Mouse (Mus musculus) Muller cell, postnatal 12 days (primary cell): ENCODE data around the gene Sema4b.

Experiments
- DNase-seq: peaks from one replicate; pipeline ENCODE4 v3.0.0-alpha.2; 2015; ENCODE audit errors: inconsistent ontology term

The Sema4b gene

DNA sequence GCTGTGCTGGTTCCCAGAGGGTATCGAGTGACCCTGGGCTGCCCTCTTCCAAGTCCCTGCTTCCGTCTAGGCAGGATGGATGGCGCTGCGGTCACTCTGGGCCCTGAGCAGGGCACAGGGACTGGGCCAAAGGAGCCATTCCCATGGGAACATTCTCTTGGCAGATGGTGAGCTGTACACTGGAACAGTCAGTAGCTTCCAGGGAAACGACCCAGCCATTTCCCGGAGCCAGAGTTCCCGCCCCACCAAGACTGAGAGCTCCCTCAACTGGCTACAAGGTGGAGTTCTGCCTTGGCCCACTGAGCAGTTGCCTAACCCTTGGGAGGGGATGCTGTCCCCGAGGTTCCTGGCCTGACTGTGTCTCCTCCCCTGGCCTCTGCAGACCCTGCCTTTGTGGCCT lies 29.9 kb downstream of the Sema4b start:
- peak; percentile 34 for DNase-seq

DNA sequence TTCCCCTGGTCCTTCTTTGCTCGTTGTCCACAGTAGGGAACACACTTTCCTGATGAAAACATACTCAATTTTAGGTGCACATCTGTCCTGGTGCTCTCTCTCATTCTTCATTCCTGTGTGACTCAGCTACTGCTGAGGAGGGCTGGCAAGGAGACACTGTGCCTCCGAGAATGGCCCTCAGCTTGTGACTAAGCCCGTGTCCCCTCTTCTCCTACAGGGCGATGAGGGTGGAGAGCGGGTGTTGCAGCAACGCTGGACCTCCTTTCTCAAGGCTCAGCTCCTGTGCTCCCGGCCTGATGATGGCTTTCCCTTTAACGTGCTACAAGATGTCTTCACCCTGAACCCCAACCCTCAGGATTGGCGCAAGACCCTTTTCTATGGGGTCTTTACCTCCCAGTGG lies 32.0 kb downstream of the Sema4b start:
- no peak for DNase-seq

DNA sequence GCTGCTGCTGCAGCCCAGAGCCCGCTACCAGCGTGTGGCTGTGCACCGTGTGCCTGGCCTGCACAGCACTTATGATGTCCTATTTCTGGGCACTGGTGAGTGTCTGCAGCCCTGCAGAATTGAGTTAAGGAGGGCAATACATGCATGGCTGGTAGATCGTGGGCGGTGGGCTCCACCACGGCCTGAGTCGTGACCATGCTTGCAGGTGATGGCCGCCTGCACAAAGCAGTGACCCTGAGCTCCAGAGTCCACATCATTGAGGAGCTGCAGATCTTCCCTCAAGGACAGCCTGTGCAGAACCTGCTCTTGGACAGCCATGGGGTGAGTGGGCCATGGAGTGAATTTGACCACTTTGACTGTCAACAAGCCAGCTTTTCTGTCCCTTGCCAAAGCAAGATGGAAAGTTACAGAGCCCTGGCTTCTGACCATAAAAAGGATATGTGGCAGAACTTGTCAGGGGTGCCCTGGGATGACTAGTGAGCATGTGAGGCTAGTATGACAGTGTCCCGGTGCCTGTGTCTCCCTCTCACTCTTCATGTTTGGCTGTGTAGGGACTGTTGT lies 33.7 kb downstream of the Sema4b start:
- DNase-seq = no peak

DNA sequence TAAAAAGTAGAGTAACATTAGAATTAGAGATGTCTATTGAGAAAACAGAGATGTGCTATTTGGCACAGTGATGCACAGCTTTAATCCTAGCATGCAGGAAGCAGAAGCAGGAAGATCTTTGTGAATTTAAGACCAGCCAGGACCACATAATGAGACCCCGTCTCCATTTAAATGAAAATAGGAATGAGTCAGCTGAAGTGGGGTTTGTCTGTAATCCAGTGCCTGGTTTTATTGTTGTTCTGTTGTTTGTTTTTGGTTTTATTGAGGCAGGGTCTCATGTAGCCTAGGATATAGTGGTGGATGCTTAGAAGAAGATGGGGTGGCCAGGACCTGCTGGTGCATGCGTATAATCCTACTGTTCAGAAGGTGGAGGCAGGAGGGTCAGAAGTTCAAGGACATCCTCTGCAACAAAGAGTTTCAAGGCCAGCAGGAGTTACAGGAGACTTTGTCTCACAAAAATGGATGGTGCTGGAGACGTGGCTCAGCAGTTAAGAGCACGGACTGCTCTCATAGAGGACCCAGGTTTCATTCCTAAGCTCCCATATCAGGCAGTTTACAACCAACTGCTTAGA lies 34.6 kb downstream of the Sema4b start:
- no peak for DNase-seq

DNA sequence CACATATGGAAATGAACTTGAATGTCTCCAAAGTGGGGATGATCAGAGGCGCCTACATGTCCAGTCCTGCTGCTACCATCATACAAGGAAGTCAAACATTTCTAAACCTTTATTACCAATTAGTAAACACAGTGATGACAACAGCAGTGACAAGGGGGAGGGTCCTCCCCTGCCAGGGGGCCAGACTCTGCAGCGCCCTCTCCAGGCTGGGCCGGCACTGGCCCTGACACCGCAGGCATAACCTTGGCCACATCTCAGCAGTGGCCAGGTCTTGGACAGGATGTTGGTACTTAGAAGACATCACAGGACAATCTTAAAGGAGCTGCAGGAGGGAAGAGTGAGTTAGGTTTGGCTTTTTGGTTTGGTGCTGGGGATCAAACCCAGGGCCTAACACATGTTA lies 40.4 kb downstream of the Sema4b start:
- DNase-seq = no peak

DNA sequence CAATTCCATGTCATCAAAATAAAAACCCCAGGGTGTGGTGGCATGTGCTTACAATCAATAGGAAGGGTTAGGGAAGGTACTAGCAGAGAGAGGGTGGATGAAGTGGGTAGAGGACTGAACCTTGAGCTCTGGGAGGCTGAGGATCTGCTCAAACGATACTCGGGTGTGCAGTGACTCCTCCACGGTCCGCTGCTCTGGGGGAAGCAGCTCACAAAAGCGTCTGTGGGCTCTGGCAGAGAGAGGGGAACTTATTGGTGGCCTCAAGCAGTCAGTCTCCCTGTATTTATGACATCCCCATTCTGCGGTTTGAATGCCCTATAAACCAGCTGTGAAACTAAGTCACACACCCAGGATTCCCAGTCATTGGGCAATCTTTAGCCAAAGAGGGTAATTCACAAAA lies 43.6 kb downstream of the Sema4b start:
- DNase-seq = no peak

DNA sequence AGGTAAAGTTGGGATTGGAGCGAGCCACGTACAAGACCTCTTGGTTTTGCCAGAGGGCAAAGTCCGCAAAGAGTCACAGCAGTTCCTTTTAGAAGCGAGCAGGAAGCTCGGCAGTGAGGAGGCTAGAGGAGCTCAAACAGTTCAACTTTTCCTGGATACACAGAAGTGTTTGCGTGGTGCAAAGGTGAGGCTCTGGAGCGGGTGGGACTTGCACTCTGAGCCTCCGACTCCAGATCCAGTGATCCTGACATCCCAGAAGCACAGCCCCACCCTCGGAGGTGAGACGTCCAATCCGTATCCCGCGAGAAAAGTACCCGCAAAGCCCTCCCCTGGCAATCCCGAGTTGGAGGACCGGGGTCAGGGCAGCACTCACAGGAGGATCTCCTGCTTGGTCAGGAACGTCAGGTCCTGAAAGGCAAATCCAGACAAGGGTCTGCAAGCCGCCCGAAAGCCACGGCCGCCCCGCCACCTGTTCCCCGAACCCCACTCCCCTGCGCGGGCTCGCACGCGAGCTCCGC lies 45.4 kb downstream of the Sema4b start:
- no peak for DNase-seq

DNA sequence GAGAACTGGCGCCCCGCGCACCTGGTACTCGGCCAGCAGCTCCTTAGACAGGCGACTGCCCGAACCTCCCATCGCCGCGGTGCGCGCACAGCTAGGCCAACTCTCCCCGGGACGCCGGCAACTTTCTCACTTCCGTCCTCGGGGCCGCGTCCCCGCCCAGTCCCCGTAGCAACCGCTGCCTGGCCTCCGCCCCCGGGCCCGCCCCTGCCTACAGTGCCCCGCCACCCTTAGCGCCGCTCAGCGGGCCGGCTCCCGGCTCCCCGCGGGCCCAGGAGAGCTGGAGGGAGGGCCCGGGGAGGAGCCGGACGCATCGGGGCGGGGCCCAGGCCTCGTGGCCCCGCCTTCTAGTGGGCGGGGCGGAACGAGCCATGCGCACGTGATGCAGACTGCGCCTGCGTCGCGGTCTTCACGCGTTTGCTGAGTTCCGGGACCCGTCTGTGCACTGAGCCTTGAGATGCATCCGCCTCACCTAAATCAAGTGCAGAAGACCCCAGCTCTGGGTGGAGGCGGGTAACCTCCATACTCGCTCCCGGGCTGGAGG lies 45.9 kb downstream of the Sema4b start, which contains the start of the genes Cib1 and Gdpgp1:
Gene Cib1, minus strand, starts transcription at position 325 of the 541 bp plus-strand sequence.
Gene Gdpgp1, plus strand, starts transcription at position 377 of the 541 bp plus-strand sequence.
- peak; percentile 99 for DNase-seq

DNA sequence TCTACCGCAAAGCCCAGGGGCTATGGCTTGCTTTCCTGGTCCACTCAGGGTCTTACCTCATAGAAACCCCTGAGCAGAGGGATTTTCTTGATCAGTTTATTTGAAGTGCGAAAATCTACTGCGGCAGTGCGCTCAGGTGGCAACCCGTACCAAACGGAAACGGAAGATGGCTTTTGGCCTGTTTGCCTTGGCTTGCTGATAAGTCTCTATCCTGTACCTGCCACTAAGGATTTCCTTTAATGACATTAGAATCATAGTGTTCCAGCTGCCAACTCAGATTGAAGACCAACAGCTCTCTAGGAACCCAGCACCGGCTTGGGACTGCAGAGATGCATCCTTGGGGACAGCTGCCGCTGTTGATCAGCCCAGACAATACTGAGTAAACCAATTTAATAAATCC lies 47.2 kb downstream of the Sema4b start:
- no peak for DNase-seq

DNA sequence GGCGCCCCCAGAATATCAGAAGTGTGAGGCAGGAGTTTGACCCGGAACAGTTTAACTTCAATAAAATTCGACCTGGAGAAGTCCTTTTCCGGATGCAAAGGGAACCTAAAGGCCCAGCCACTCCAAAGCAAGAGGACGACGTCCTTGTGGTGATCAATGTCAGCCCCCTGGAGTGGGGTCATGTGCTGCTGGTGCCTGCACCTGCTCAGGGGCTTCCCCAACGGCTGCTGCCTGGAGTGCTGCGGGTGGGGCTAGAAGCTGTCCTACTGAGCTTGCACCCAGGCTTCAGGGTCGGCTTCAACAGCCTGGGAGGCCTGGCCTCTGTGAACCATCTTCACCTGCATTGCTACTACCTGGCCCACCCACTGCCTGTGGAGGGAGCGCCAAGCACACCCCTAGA lies 51.9 kb downstream of the Sema4b start:
- DNase-seq = no peak

DNA sequence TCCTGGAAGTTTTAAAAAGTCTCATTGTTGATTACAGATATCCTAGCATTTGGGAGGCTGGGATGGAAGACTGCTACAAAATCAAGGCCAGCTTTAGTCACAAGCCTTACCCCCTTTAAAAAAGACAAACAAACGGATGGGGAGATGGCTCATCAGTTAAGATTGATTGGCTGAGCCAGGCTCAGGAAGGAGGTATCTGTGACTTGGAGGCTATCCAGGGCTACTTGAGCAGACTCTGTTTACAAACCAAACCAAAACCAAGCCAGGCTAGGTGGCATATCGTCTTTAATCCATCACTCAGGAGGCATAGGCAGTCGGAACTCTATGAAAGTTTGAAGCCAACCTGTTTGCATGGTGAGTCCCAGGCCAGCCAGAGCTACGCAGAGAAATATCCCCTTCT lies 55.0 kb downstream of the Sema4b start:
- DNase-seq = no peak

DNA sequence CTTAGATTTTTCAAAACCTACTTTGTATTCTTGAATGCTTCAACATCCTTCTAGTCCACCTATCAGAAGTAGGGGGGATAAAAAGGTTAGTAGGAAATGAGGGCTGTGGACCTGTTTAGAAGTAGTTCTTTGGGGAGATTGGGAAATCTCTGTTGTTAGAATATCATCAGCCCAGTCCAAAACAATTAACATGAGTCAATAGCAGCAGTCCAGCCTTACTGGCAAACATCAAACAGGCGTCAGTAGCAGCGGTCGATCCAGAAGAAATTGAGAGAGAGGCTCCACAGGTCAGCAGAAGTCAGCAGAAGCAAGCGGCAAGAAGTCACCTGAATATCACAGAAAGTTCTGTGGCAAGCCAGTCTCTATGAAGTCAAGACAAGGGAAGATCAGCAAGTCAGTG lies 58.2 kb downstream of the Sema4b start:
- DNase-seq = no peak

DNA sequence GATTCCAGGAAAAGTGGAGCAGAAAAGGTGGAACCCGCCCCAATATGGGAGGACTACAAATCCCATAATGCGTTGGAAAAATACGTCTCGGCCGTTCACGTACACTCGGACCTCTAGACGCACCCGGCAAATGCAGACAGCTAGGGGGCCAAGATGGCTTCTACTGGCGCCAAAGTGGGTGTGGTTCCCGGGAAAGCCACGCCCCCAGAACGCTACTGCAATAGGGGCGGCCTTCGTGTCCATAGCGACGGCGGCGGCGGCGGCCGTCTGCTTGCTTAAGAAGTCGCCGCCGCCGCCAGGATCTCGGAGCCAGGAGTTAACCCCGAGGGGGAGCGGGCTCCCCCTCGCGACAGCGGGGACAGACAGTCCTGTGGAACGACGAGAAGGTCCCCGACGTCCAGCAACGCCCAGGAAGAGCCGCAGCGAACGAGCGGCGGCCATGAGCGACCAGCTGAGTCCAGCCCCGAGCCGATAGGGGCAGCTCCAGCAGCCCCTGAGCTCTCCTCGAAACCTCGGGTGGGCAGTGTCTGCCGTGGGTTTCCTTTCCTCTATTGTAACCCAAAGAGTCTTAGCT lies 59.6 kb downstream of the Sema4b start, which contains the start of gene Ttll13:
Gene Ttll13, plus strand, starts transcription at position 229 of the 574 bp plus-strand sequence.
- DNase-seq = peak; percentile 99

DNA sequence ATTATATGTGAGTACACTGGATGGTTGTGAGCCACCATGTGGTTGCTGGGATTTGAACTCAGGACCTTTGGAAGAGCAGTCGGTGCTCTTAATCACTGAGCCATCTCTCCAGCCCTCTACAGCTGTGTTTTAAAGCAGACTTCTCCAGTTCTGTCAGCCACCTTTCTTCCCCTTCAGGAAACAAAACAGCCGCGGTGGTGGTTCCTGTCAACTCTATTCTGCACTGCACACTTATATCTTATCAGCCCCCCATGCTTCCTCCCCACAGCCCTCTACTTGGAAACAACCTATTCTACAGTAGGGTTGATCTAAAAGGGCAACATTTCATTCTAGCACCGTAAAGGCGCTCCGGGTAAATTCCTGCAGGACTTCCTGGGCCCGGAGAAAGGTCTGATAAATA lies 60.2 kb downstream of the Sema4b start:
- DNase-seq = no peak

DNA sequence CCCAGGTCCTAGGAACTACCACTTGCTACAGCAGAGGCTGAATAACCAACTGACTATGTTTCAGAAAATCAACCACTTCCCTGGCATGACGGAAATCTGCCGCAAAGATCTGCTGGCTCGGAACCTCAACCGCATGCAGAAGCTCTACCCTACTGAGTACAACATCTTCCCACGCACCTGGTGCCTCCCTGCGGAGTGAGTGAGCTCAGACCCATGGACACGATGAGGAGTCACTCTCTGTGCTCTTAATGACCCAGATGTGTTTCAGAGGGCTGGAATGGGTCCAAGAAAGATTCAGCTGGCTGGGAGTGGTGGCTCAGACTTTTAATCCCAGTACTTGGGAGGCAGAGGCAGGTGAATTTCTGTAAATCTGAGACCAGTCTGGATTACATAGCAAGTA lies 65.8 kb downstream of the Sema4b start:
- DNase-seq = no peak

DNA sequence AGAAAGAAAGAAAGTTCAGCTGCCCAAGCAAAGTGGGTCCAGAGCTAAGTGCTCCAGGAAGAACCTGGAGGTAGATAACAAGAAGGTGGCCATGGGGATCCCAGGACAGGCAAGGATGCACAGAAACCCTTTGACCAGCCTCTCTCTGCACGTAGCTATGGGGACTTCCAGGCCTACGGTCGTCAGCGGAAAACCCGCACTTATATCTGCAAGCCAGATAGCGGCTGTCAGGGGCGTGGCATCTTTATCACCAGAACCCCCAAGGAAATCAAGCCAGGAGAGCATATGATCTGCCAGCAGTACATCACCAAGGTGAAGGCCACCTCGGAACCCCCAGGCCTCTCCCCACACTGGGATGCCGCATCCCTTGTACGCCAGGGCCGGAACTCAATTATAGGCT lies 66.2 kb downstream of the Sema4b start:
- no peak for DNase-seq

DNA sequence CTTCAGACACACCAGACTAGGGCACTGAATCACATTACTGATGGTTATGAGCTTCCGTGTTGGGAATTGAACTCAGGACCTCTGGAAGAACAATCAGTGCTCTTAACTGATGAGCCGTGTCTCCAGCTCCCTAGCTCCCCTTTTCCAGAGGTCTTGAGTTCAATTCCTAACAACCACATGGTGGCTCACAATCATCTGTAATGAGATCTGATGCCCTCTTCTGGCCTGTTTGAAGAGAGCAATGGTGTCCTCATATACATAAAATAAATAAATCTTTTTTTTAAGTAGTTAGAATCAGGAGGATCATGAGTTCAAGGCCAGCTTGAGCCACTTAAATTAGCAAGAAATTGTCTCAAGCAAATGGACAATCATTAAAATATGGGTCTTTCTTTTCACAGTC lies 69.3 kb downstream of the Sema4b start:
- DNase-seq = no peak

DNA sequence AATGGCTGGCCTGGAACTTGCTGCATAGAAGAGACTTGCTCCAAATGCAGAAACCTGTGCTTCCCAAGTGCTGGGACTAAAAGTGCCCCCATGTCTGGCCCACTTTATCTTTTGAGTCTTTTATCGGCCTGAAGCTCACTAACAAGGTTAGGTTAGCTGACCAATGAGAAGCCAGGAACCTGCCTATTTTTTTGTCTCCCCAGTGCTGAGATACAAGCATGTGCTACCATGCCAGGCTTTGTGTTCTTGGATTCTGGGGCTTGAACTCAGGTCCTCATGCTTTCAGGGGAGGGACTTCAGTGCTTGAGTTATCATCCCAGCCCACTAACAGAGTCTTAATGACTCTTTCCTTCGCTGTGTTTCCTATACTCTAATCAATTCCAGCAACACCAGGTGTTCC lies 71.1 kb downstream of the Sema4b start:
- no peak for DNase-seq

DNA sequence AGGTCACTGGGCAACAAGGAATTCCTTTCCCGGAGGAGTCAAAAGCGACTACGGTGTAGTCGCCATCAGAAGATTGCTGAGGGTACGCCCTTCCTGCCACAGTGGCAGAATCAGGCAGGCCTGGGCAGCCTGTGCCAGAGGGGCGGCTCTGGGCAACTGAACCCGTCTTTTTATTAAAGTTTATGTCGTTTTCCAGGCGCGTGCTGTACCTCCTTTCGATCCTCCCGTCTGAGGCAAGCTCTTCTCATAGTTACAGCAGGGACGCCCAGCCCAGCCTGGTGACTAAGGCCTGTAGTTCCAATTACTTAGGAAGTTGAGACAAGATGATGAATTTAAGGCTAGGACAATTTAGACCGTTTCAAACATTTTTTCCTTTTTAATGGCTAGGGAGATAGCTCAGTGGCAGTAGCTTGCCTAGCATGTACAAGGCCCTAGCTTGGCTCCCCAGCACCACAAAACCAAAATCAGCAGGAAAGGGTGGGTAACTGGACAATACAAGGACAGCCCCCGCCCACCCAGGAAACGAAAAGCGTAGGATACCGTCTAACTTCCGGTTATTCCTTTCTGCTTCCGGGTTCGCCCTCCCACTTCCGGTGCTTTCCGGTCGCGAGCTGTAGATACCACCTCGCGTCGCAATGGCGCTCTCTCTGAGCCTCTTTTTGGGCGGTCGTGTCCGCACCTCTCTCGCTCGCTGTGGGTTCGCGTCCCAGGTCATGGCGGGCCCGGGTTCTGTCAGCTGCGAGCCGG lies 74.2 kb downstream of the Sema4b start, which contains the start of gene Ngrn:
Gene Ngrn, plus strand, starts transcription at position 591 of the 747 bp plus-strand sequence.
- peak; percentile 90 for DNase-seq

DNA sequence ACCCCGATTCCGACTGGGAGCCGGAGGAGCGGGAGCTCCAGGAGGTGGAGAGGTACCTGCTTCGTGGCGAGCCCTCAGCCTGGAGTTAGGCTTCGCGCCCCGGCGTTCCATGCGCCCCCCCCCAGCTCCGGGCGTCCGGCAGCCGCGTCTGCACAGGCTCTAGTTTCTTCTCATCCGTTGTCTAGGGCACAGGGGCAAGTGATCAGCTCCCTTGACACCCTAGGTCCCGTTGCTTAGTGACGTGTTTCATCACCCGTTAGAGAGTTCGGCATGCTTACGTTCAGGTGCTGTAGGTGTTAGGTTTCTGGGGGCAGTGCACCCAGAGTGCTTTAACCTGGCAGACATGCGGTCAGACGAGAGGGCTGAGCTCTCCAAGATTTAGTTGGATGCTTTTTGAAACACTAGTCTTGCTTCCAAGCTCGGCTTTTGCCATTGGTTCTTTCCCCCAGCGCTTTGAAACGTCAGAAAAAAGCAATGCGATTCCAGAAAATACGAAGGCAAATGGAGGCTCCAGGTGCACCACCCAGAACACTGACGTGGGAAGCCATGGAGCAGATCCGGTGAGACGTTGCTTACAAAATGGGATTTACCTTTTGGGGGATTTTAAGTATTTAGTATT lies 74.8 kb downstream of the Sema4b start:
- no peak for DNase-seq

DNA sequence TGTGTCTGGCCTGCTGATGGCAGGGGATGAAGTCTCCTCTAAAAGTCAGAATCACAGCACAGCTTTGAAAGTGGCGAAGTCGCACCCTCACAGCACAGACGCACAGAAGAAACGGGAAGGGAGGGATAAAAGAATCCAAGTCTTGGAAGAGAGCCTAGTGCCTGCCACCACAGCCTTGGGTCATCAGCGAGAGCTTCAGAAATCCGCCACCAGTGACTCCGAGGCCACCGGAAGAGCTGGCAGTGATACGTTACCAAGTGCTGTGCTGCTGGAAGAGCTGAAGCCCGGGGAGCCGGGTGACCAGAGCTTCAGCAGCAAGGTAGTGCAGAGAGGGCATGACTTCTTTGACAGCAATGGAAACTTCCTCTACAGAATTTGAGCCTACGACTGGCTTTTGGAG lies 78.0 kb downstream of the Sema4b start:
- DNase-seq = no peak

DNA sequence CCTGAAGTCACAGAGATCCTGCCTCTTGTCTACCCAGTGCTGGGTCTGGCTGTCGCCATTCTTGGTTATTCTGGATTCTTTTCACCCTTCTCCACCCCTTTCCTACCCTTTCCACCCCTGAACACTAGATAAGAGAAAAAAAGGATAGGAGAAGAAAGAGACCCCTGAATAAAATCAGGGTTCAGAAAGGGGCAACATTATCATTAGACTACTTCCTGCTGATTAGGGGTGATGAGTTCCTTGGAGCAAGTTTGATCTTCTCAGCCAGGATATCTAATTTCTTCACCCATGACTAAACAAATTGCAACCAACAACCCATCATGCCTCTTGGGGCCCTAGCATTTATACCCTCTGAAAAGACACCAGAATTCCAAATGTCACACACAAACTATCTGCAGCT lies 81.1 kb downstream of the Sema4b start:
- DNase-seq = no peak
